8 mouse cellular contexts compared by ENCODE assay signal in the genomic region with DNA sequence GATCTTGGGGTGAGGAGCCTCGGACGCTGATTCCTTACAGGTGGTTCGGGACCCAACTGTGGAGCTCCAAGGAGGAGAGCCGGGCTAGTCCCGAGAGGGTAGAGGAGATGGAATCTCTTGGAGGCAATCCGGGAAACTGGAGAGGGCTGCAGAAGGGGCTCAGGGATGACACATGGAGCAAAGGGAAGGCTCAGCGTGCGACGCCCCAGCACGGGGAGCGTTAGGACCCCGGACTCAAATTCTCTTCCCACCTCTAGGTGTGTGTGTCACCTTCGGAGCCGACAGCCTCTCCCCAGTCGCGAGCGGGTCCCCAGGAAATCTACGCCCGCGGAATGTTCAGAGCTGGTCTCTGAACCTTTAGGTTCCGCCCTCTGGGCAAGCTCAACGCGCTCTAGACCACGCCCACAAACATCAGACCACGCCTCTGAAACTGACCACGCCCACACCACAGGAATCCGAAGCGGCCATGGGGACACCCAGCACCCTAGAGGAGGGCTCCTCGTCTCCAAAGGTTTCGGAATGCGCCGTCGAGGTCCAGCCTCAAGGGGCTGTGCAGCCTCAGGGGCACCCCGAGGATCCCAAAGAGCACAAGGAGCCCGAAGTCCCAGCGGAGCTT. TPM values are rescaled to one million over a fixed set of nuclear protein-coding genes. Genes with fewer than 3 reads are reported as not detected.
DNase-seq lines count a peak whose midpoint lies in the region; ATAC-seq lines count a peak whose summit lies in the region.

No protein-coding gene starts in this region.

- H3K4me2 ChIP-seq in heart, embryonic 16.5 days (ENCODE audit: low read depth, low read length) = peak overlapping the region; percentile 66

- ATAC-seq in heart, embryonic 16.5 days (replicated peaks; ENCODE audit: extremely low read depth, insufficient read depth, low FRiP score) = peak; percentile 38

- H3K27me3 ChIP-seq in erythroblast, embryonic 14.5 days (ENCODE audit: control insufficient read depth) = peaks cover 36% of the 10 kb centered on the region
- peaks cover 32% of the 10 kb centered on the region for H3K27me3 ChIP-seq in heart, embryonic 16.5 days (ENCODE audit: control insufficient read depth, insufficient read depth, low read length)

- H3K4me1 ChIP-seq in erythroblast, embryonic 14.5 days (ENCODE audit: control insufficient read depth) = peaks cover 28% of the 10 kb centered on the region
- peaks cover 12% of the 10 kb centered on the region for H3K4me1 ChIP-seq in heart, embryonic 16.5 days (ENCODE audit: control insufficient read depth, insufficient read depth, low read length)

- peaks cover 2% of the 10 kb centered on the region; the same call in 1 of the 2 replicates for H3K9me3 ChIP-seq in erythroblast, embryonic 14.5 days (ENCODE audit: control insufficient read depth, low read length)
- no peaks in the 10 kb centered on the region for H3K9me3 ChIP-seq in heart, embryonic 16.5 days (replicated peaks; ENCODE audit: control insufficient read depth, low read length)

- peak overlapping the region; percentile 27 for H3K9ac ChIP-seq in heart, embryonic 16.5 days (ENCODE audit: low read length)

- peak overlapping the region; percentile 28; the same call in 1 of the 2 replicates for H3K27ac ChIP-seq in heart, embryonic 16.5 days (ENCODE audit: low read length)

- H3K4me3 ChIP-seq in erythroblast, embryonic 14.5 days (replicated peaks) = peak overlapping the region; percentile 67
- peak overlapping the region; percentile 52 for H3K4me3 ChIP-seq in heart, embryonic 16.5 days (ENCODE audit: low read length)

- peak; percentile 89 for DNase-seq in 3134 (ENCODE audit: extremely low read depth, insufficient read length, low spot score)
- peak; percentile 93 to 94 for DNase-seq in adrenal gland, adult 18-20 months (ENCODE audit: low spot score in 2 of 2)
- DNase-seq in kidney, postnatal 14 days = peak; percentile 95
- DNase-seq in lung, postnatal 25 days (ENCODE audit: low spot score) = peak; percentile 95
- peak; percentile 95 for DNase-seq in ovary, postnatal 14 days (ENCODE audit: low spot score)
- DNase-seq in thymus, postnatal 4 days = peak; percentile 97

- under 1% methylated on average over 36 of the region's 36 CpGs for WGBS in heart, embryonic 16.5 days

- H3K36me3 ChIP-seq in erythroblast, embryonic 14.5 days (ENCODE audit: control insufficient read depth) = peaks cover 3% of the 10 kb centered on the region; the same call in 1 of the 2 replicates
- H3K36me3 ChIP-seq in heart, embryonic 16.5 days (ENCODE audit: control insufficient read depth, insufficient read depth) = no peaks in the 10 kb centered on the region

RNA-seq across cellular contexts. Expression of a gene that starts 0.4 kb away (rescaled TPM):
- total RNA-seq in adrenal gland, adult 18-20 months (2021) = 1 to 10 TPM; 3.8 to 5.2 TPM
- 0.03 and 0.09 TPM in 2 replicates for polyA plus RNA-seq in erythroblast, embryonic 14.5 days (2012)
- polyA plus RNA-seq in heart, embryonic 16.5 days (2015; fragmentation: Nextera tagmentation; extraction: Ambion mirVana) = 0.09 and 0.17 TPM in 2 replicates

RNA-seq across cellular contexts. Expression of a gene that starts 23.5 kb away (rescaled TPM):
- under 1 TPM; 0.32 to 0.46 TPM for total RNA-seq in adrenal gland, adult 18-20 months (2021)
- 0.08 TPM in 1 of 2 replicates, not detected in the other for polyA plus RNA-seq in erythroblast, embryonic 14.5 days (2012)
- 0.87 and 0.96 TPM in 2 replicates for polyA plus RNA-seq in heart, embryonic 16.5 days (2015; fragmentation: Nextera tagmentation; extraction: Ambion mirVana)

RNA-seq across cellular contexts. Expression of a gene that starts 23.6 kb away (rescaled TPM):
- total RNA-seq in adrenal gland, adult 18-20 months (2021) = 10 to 100 TPM; 28.9 to 40.3 TPM
- polyA plus RNA-seq in erythroblast, embryonic 14.5 days (2012) = 1.8 and 1.9 TPM in 2 replicates
- 23.5 and 26.1 TPM in 2 replicates for polyA plus RNA-seq in heart, embryonic 16.5 days (2015; fragmentation: Nextera tagmentation; extraction: Ambion mirVana)

RNA-seq across cellular contexts. Expression of a gene that starts 25.4 kb away (rescaled TPM):
- under 1 TPM in 1 of 2 experiments, not detected in 1; 0.50 TPM for total RNA-seq in adrenal gland, adult 18-20 months (2021)
- not detected in 2 replicates for polyA plus RNA-seq in erythroblast, embryonic 14.5 days (2012)
- 0.08 TPM in 1 of 2 replicates, not detected in the other for polyA plus RNA-seq in heart, embryonic 16.5 days (2015; fragmentation: Nextera tagmentation; extraction: Ambion mirVana)

Comparison
In these comparisons a context has a peak if more than half of its experiments do, and no peak if none do; other contexts are left out.
1. Peak in every context shown above with its lines: DNase-seq, ATAC-seq, H3K4me3 ChIP-seq and H3K27ac ChIP-seq.